Mouse (Mus musculus): ENCODE results near the gene Slc35a1.
"Not testable (repeated sequence)": the region's sequence is repeated elsewhere in the genome, so short reads cannot be mapped to it uniquely, and the experiment has no call there.

Gene Slc35a1

DNA sequence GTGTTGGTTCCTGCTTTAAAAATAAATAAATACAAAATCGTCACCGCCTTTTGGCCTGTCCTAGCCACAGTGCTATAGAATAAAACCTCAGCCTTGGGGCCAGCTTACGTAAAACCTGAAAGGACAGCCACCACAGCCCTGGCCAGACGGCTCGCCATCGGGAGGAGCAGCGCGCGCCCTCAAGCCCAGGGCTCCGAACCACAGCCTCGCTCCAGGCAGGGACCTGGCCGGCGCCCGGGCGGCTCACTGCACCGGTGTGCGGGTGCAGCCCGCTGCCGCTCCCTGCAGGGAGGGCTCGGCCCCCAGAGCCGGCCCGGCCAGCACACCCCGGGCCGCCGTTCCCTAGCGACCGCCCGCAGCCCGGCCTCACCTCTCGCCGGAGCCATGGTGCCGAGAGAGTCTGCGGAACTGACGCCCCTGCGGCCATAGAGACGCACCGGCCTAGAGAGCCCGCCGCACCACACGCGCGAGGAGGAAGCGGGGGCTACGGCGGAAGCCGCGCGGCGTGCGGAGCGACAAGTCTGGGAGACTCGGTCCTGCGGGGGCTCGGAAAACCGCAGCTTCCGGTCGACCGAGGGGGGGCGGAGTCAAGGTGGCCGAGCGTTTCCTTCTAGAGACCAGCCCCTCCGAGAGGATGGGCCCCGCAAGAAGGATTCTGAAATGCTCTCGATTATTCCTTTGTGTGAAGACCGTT, at the start of gene Slc35a1:
TSS of gene Slc35a1 (minus strand) at position 565 of the 694 bp plus-strand sequence.
- DNase-seq: peak; percentile 92

GRCm38 (mm10) chr4:34734461-34734860, 47.2 kb upstream of the Slc35a1 start:
- DNase-seq: no peak

GRCm38 (mm10) chr4:34733415-34733814, 46.2 kb upstream of the Slc35a1 start:
- DNase-seq: not testable (repeated sequence)

GRCm38 (mm10) chr4:34729851-34730341, 42.7 kb upstream of the Slc35a1 start, which contains the start of gene Cfap206:
Gene Cfap206, minus strand, starts transcription at chr4:34730206.
- DNase-seq: peak; percentile 81

- not testable (repeated sequence) for DNase-seq
Observed at GRCm38 (mm10) chr4:34725710-34726109, 38.5 kb upstream of the Slc35a1 start.

DNA sequence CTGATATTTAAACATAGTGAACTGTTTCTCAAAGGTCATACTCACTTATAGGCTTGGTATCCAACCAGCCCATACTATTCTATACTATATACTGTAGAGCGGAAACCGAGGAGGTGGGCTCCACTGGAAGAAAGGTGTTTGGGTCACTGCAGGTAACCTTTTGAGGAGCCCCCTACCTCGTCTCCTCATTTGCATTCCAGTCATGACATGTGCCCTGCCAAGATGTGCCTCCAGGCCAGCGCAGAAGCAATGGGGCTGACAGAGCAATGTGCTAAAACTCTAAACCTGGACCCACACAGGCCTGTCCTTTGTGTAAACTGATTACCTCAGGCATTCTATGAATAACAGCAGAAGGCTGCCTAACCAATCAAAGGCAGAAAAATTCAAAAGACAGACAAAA, 37.1 kb upstream of the Slc35a1 start:
- DNase-seq: no peak

GRCm38 (mm10) chr4:34723186-34723585, 35.9 kb upstream of the Slc35a1 start:
- no peak for DNase-seq

- no peak for DNase-seq
Observed at GRCm38 (mm10) chr4:34720127-34720895, 33.1 kb upstream of the Slc35a1 start.

- DNase-seq: no peak
Observed at GRCm38 (mm10) chr4:34719421-34719820, 32.2 kb upstream of the Slc35a1 start.

GRCm38 (mm10) chr4:34715062-34715461, 27.8 kb upstream of the Slc35a1 start:
- no peak for DNase-seq

GRCm38 (mm10) chr4:34708127-34708526, 20.9 kb upstream of the Slc35a1 start:
- DNase-seq: no peak

GRCm38 (mm10) chr4:34707248-34707647, 20.0 kb upstream of the Slc35a1 start:
- no peak for DNase-seq

DNA sequence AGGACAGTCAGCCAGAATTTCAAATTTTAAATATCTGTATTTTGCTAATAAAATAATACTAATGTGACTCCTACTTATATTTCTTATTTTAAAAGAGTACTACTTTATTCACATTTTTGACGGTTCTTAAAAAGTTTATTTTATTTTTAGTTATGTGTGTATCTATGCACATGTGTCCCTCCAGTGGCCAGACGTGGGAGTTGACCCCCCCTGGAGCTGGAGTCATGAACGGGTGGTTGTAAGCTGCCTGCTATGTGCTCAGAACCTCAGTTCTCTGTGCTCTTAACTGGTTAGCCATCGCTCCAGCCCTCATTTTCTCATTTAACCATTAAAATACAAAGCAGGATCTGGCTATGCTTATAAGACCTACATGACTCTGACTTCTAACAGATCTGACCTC, 15.8 kb upstream of the Slc35a1 start:
- no peak for DNase-seq

DNA sequence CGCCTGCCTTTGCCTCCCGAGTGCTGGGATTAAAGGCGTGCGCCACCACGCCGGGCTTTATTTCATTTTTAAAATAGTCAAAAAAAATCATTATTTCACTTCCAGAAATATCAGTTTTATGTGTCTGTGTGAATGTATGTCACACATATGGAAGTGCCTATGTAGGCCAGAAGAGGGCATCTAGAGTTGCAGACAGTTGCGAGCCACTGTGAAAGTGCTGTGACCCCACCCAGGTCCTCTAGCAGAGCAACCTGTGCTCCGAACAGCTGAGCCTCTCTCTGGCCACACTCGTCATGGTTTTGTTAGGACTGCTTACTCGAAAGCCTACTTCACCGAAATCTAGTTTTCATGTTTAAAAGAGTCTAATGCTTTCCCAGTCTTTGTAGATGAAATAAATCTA, 15.0 kb upstream of the Slc35a1 start:
- DNase-seq: no peak

DNA sequence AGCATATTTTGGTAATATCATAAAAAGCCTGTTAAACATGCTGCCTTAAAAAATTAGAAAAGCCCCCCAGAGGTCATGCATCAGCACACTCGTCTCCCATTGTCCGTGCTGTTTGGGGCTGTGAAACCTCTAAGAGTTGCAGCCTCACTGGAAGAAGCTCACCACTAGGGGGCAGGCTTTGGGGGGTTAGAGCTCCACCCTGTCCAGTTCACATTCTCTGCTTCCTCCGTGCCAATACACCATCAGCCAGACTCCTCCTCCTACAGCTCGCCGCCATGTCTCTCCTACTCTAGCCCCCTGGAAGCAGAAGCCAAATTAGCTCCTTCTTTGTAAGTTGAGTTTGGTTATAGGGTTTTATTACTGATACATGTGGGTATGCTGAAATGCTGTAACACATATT, 14.3 kb upstream of the Slc35a1 start:
- peak; percentile 73 for DNase-seq

DNA sequence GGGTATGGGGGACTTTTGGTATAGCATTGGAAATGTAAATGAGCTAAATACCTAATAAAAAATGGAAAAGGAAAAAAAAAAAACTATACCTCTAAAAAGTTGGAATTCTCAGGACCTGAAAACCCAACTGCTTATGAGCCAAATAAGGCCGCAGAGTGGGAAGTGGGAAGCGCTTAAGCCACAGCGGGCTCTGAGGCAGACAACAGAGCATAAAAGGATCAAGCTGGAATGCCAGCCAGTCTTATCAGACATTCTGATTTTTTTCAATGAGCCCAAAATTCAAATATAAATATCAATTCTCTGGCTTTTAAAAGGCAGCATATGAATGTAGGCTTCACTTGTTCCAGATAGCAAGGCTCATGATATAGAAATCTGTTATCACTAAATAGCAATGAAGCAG, 783 bp upstream of the Slc35a1 start:
- no peak for DNase-seq

- DNase-seq: no peak
Observed at GRCm38 (mm10) chr4:34680530-34680929, 6.7 kb downstream of the Slc35a1 start.

GRCm38 (mm10) chr4:34673721-34674120, 13.5 kb downstream of the Slc35a1 start:
- no peak for DNase-seq

- no peak for DNase-seq
Observed at GRCm38 (mm10) chr4:34667923-34668322, 19.3 kb downstream of the Slc35a1 start.

GRCm38 (mm10) chr4:34661927-34662326, 25.3 kb downstream of the Slc35a1 start:
- DNase-seq: no peak

DNA sequence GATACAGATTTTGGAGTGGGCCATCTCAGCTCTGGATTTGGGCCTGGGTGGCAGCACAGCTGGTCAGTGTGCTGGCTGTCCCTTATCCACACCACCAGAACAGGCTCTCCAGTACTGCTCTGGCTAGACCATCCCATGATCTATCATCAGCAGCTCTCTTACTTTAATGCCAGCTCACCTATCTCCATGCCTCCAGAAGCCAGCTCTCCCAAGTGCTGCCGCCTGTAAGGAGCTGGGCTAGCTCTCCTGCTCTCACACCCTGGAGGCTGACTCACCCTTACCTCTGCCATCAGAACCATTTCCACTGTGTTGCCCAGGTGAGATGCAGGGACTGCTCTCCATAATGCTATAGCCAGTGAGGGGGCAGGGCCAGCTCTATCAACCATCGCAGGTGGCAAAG, 25.7 kb downstream of the Slc35a1 start:
- no peak for DNase-seq

- no peak for DNase-seq
Observed at GRCm38 (mm10) chr4:34659012-34659411, 28.2 kb downstream of the Slc35a1 start.

DNA sequence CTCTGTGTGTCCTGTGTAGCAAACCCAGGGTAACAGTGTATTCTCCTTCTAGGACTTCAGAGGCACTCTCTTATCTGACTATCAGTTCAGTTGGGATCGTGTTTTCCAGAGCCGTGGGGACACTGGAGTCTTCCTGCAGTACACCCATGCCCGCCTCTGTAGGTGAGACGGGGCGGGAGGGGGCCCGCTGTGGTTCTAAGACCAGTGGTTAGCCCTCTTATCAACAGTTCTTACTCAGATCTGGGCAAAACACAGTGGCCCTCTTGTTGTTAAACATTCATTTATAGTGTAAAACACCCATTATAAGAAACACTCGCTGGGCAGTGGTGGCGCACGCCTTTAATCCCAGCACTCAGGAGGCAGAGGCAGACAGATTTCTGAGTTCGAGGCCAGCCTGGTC, 31.1 kb downstream of the Slc35a1 start:
- no peak for DNase-seq

- DNase-seq: no peak
Observed at GRCm38 (mm10) chr4:34653179-34653578, 34.1 kb downstream of the Slc35a1 start.

Measured in liver (tissue).